Mouse (Mus musculus) testis, adult 2 months (tissue): ENCODE data around the gene Atl3. TPM values are rescaled to one million over a fixed set of nuclear protein-coding genes. Genes with fewer than 3 reads are reported as not detected.

Experiments
- H3K27ac ChIP-seq: fragments of 200-500 bp; 2 replicates; pipeline ENCODE4 v1.5.1; 2012; ENCODE audit warnings: low read depth, low read length; ENCODE audit not compliant: control insufficient read depth, insufficient read depth
- H3K27me3 ChIP-seq: fragments of 200-500 bp; 2 replicates; pipeline ENCODE4 v1.6.1; 2012; ENCODE audit warnings: mild to moderate bottlenecking, low read length, moderate library complexity; ENCODE audit not compliant: control insufficient read depth, insufficient read depth
- H3K36me3 ChIP-seq: fragments of 200-500 bp; 2 replicates; pipeline ENCODE4 v1.6.1; 2012; ENCODE audit warnings: mild to moderate bottlenecking, low read length; ENCODE audit not compliant: control insufficient read depth, insufficient read depth
- H3K4me1 ChIP-seq: fragments of 200-500 bp; 2 replicates; pipeline ENCODE4 v1.6.1; 2012; ENCODE audit warnings: low read length; ENCODE audit not compliant: control insufficient read depth, insufficient read depth
- H3K4me3 ChIP-seq: fragments of 200-500 bp; 2 replicates; pipeline ENCODE4 v1.5.1; 2012; ENCODE audit warnings: low read depth, mild to moderate bottlenecking, low read length, moderate library complexity, mixed read lengths; ENCODE audit not compliant: control insufficient read depth
- CTCF ChIP-seq: fragments of 200-500 bp; IDR thresholded peaks from 2 replicates; pipeline ENCODE4 v1.5.1; 2012; ENCODE audit warnings: low read depth, mild to moderate bottlenecking, inconsistent platforms, low read length, moderate library complexity; ENCODE audit not compliant: control insufficient read depth, insufficient read depth, insufficient replicate concordance
- POLR2A ChIP-seq: fragments of 200-500 bp; IDR thresholded peaks from 2 replicates; pipeline ENCODE4 v1.6.1; 2012; ENCODE audit warnings: low read depth, mild to moderate bottlenecking, inconsistent platforms, low read length, moderate library complexity; ENCODE audit not compliant: control insufficient read depth
- polyA plus RNA-seq: library from polyadenylated mRNA; depleted of rRNA; stranded (reverse); fragments of >200 nt; gene quantifications from 2 replicates; pipeline ENCODE4 v1.2.3, GENCODE M21; 2012

Gene Atl3
- polyA plus RNA-seq, 1 experiment = 188 TPM

GRCm38 (mm10) chr19:7523781-7524180 is 29.9 kb downstream of the Atl3 start:
- Histone ChIP-seq H3K36me3 (no peaks in the 10 kb centered on the region), H3K4me1 (no peaks in the 10 kb centered on the region), H3K4me3 (no peak overlapping the region), H3K27ac (no peak overlapping the region), H3K27me3 (no peaks in the 10 kb centered on the region)
- no peak for TF ChIP-seq CTCF
- TF ChIP-seq POLR2A = no peak

- TF ChIP-seq POLR2A (no peak), CTCF (no peak)
- H3K27ac ChIP-seq = no peak overlapping the region
- H3K4me3 ChIP-seq = no peak overlapping the region
- H3K36me3 ChIP-seq = no peaks in the 10 kb centered on the region
- no peaks in the 10 kb centered on the region for H3K4me1 ChIP-seq
- H3K27me3 ChIP-seq = no peaks in the 10 kb centered on the region
These were observed 31.0 kb downstream of the Atl3 start for GRCm38 (mm10) chr19:7524879-7525278.

GRCm38 (mm10) chr19:7528639-7529428 is 35.0 kb downstream of the Atl3 start:
- H3K4me3 ChIP-seq = no peak overlapping the region
- no peaks in the 10 kb centered on the region; the same call in 1 of the 2 replicates for H3K36me3 ChIP-seq

GRCm38 (mm10) chr19:7531906-7532305 is 38.1 kb downstream of the Atl3 start:
- H3K27ac ChIP-seq = no peak overlapping the region
- no peak overlapping the region for H3K4me3 ChIP-seq
- H3K4me1 ChIP-seq = no peaks in the 10 kb centered on the region
- no peaks in the 10 kb centered on the region for H3K27me3 ChIP-seq
- TF ChIP-seq POLR2A (no peak), CTCF (no peak)
- H3K36me3 ChIP-seq = no peaks in the 10 kb centered on the region; the same call in 1 of the 2 replicates

More at GRCm38 (mm10) chr19:7528639-7529428, 35.0 kb downstream of the Atl3 start:
- no peak overlapping the region for H3K27ac ChIP-seq
- no peaks in the 10 kb centered on the region for H3K27me3 ChIP-seq
- no peaks in the 10 kb centered on the region for H3K4me1 ChIP-seq
- TF ChIP-seq CTCF (no peak), POLR2A (no peak)

GRCm38 (mm10) chr19:7533891-7534290 is 40.1 kb downstream of the Atl3 start:
- no peaks in the 10 kb centered on the region; the same call in 1 of the 2 replicates for H3K36me3 ChIP-seq
- H3K4me1 ChIP-seq = no peaks in the 10 kb centered on the region
- H3K27me3 ChIP-seq = no peaks in the 10 kb centered on the region
- no peak for TF ChIP-seq POLR2A
- no peak for TF ChIP-seq CTCF
- no peak overlapping the region for H3K4me3 ChIP-seq
- H3K27ac ChIP-seq = no peak overlapping the region

- Histone ChIP-seq H3K4me3 (no peak overlapping the region), H3K4me1 (no peaks in the 10 kb centered on the region), H3K27ac (no peak overlapping the region), H3K27me3 (no peaks in the 10 kb centered on the region), H3K36me3 (no peaks in the 10 kb centered on the region)
- TF ChIP-seq POLR2A (no peak), CTCF (no peak)
These were observed 55.1 kb downstream of the Atl3 start for GRCm38 (mm10) chr19:7548924-7549323.

GRCm38 (mm10) chr19:7551550-7552300 is 57.9 kb downstream of the Atl3 start:
- H3K4me1 ChIP-seq = no peaks in the 10 kb centered on the region
- no peak overlapping the region for H3K4me3 ChIP-seq
- no peak overlapping the region for H3K27ac ChIP-seq
- no peaks in the 10 kb centered on the region for H3K36me3 ChIP-seq
- TF ChIP-seq POLR2A (no peak), CTCF (no peak)
- no peaks in the 10 kb centered on the region for H3K27me3 ChIP-seq
